Mouse (Mus musculus): ENCODE data around the gene Pgghg.

Pgghg gene

DNA sequence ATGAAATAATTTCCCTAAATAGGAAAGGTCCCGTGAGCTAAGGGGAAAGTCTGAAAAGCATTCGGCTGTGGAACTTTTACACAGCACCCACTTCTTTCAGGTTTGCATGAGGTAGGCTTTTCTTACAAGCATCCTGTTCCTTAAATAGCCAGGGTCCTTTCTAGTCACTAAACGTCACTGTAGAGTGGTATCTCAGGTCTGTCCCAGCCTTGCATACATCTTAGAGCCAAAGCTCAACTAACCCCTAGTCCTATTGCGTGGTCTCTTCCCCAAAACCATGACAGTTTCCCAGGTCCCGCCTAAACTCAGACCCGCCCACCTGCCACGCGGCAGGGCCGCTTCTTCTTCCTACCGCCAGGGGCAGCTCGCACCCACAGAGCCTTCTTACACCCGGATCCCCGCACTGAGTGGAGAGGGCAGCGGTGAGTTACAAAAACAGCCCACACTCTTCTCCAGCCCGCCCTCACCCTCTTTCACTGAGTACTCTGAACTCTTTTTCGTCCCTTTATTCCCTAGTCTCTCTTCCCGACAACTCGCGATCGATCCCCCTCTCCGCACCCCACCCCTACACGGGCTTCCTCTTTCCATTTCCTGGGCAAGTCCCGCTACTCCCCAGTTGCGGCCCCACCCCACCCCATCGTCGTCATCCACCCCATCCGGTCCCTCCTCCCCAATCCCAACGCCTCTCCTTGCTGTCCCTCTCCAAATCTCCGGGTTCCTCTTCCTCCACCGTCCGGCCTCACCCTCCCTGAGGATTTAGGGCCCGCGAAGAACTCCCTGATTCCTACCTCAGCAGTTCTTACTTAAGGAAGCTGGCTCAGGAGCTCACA, at the start of gene Pgghg:
Gene Pgghg (plus strand): TSS at position 170 of the 830 bp plus-strand sequence.
- DNase-seq = peak; percentile 69

DNA sequence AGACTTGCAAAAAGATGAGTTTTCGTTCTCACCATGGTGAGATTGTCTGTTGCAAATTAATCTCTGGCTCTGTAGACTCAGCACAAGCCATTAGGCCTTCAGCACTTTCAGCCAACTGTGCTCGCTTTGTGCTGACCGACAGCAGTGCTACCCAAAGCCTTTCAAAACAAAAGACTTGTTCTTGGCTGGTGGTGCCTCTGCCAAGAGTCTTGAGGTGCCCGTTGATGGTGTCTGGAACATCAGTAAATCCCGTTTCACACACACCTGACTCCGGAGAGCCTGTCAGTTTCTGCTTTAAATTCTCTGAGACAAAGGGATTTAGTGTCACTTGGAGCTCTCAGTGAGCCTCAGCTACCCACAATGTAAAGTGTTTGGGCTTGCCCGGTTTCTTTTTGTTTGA, 47.2 kb upstream of the Pgghg start:
- DNase-seq = no peak

GRCm38 (mm10) chr7:140894611-140895010, 46.6 kb upstream of the Pgghg start:
- DNase-seq = no peak

GRCm38 (mm10) chr7:140897863-140898262, 43.3 kb upstream of the Pgghg start:
- no peak for DNase-seq

DNA sequence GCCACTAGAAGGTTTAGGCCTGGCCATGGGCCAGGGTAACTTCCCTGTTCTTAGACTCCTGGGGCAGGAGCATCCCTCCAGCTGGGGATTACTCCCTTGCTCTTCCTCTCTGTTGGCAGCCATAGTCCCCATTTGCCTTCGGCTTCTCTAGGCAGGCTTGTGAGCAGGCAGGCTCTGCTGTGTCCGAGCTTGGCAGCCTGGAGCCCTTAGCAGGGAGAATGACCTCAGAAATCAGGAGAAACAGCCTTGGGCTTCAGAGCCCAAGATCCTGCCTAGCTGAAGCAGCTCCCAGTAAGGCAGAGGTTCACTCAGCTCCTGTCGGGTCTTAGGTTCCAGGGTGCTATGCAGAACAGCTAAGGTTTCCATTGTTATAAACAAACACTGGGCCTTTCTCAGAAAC, 42.1 kb upstream of the Pgghg start:
- DNase-seq = no peak

DNA sequence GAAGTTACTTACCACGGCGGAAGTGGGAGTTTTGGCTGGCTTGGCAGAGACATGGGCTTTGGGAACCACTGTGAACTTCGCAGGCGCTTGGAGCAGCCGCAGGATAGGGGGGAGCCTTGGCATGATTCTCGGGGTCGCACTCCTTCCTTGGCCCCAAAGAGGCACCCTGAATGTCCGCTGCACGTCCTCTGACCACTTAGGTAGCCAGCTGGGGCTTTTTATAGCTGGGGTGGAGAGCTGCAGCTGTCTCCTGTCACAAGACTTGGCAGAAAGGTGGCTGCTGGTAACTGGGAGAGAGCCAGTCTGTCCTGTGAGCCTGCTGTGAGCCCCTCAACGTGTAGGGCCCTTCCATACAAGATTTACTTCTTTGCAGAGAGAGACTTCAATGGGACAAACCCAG, 41.0 kb upstream of the Pgghg start, which contains the start of gene Cox8b:
Gene Cox8b (minus strand): TSS at position 227 of the 400 bp plus-strand sequence.
- no peak for DNase-seq

DNA sequence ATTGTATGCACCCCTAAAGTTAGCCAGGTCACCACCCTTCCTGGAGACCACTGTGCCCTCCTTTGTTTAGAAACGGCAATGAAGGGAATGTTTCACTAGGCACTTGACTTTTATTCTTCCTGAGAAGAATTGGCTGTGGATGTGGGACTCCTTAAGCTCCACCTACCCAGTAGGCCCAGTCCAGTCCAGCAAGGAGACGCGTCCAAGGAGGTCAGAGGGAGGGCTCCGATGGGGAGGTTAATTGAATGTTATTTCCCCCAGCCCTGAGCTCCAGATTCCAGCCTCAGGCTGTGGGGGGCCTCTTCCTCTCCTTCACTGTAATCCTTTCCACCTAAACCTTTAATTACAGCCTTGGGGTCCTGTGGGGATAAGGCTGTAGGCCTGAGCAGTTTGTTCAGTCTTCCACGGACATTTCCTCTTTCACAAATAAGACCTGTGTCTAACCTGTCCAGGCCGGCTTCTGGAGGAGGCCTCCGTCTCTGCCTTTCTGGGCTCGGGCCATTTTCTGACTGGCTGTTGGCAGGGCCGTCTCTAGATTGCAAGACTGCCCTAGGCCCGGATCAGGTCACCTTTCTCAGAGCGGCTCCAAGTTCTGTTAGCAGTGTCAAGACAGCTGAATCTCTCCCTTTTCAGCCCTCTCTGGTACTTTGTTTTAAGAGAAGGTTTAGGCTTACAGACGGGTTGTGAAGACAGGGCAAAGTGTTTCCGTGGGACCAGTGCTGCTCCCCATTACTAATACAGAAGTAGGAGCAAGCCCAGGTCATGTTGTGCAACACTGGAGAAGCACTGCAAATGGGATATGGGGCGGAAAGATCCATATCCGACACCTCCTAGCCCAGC, 38.9 kb upstream of the Pgghg start:
- no peak for DNase-seq

DNA sequence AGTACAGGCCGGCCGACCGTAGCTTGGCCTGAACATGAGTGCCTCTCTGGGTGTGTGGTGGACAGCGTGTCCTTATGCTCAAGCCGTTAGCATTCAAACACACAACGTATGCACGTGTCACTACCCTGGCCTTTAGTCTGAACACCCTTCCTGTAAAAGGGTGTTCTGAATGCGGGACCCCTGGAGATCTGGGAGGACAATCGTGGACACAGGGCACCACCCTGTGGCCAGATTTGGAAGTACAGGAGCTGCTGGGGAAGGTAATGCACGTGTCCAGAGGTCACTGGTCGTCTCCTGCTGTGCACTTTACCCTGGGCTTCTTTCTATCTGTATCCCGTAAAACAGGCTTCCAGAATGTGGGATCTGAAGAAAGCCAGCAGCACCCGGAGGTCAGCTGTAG, 38.0 kb upstream of the Pgghg start:
- DNase-seq = peak; percentile 87

DNA sequence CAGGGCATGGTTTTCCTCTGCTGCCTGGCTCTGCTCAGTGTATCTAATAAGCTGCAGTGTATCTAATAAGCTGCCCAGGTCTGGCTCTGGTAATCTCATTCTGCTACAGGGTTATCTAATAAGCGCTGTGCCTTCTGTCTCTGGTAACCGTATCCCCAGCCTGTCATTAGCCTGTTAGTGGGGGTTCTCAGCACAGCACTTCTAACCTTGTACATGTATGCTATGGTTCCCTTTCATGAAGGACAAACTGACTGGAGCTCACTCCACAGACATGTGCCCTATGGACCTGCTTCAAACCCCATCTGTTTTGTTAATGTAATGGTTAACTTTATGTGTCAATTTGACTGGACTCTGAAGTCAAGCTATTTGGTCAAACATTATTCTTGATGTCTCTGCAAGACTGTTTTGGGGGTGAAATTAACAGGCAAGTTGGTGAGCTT, 35.5 kb upstream of the Pgghg start:
- no peak for DNase-seq

DNA sequence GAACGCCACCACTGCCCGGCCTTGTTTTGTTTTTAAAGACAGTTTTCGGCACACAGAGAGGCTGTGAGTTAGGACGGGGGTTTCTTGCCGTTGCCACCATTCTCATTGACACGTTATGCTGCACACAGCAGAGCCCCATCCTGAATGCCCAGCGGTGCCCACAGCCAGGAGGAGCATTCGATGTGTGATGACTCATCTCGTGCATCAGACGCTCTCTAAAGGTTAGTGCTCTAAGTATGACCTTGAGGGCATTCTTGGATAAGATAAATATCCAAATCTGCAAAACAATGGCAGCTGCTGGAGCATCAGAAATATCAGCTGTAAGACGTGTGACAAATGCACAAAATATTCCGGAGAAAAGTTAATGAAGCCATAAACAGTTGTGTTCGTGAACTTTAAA, 34.1 kb upstream of the Pgghg start:
- no peak for DNase-seq

GRCm38 (mm10) chr7:140907697-140908096, 33.5 kb upstream of the Pgghg start:
- DNase-seq = no peak

- no peak for DNase-seq
These were observed 33.0 kb upstream of the Pgghg start for GRCm38 (mm10) chr7:140908181-140908580.

DNA sequence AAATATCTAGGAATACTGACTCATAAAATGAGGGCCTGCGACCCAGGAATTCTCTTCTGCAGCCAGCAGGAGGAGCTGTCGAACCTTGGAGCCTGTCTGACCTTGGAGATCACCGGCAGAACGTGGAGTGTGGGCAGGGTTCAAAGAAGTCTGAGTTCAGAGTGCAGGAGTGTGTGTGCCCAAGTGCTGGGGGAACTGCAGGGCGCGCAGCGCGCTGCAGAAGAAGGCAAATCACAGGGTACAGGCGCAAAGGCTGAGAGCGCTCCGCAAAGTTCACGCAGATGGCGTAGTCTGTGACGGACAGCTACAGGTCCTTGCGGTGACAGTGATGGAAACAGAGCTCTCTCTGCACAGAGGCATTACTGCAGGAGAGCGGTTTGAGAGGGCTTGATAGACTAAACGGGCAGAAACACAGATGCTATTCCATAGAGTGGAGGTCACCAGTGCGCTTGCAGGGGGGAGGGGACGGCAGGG, 32.5 kb upstream of the Pgghg start:
- DNase-seq = peak; percentile 71

DNA sequence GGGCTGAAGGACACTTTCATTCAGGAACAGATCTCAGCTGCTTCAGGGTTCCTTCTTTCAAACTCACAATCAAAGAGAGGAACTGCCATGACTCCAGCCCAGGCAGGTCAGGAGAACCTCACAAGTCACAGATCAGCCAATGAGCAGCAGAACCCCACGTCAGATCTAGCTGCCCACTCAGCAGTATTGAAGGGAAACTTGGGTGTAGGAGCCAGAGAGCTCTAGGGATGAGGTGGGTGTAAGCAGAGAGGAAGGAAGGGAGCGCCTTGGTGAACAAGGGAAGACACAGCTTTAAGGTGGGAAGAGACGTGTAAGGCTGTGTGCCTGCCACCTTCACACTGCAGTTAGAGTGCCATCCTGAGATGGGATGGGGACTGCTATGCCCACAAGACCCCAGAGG, 28.9 kb upstream of the Pgghg start:
- DNase-seq = no peak

GRCm38 (mm10) chr7:140912846-140913482, 28.2 kb upstream of the Pgghg start:
- no peak for DNase-seq

DNA sequence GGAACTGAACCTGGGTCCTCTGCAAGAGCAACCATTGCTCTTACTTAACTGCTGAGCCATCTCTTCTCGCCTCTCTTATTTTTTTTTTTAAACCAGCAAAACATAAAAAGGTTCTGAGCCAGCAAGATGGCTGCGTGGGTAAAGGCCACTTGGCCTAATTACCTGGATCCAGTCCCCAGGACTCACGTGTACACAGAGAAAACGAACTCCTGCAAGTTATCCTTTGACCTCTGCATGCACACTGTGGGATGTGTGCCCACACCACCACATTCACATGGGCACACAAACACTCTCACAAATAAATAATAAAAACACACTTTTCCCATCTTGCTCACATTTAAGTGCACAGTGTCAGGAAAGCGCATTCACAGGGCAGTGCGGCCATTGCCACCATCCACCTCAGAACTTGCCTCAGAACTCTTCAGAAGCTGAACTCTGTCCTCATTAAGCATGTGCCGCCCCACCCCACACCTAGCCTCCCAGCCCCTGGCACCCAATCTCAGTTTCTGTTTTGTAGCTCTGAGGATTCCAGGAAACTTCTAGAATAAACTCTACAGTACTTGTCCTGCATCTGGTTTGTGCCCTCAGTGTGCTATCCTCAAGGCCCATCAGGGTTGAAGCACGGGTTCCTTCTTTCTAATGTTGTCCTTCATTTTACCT, 27.0 kb upstream of the Pgghg start:
- DNase-seq = no peak

GRCm38 (mm10) chr7:140919911-140920310, 21.3 kb upstream of the Pgghg start:
- no peak for DNase-seq

DNA sequence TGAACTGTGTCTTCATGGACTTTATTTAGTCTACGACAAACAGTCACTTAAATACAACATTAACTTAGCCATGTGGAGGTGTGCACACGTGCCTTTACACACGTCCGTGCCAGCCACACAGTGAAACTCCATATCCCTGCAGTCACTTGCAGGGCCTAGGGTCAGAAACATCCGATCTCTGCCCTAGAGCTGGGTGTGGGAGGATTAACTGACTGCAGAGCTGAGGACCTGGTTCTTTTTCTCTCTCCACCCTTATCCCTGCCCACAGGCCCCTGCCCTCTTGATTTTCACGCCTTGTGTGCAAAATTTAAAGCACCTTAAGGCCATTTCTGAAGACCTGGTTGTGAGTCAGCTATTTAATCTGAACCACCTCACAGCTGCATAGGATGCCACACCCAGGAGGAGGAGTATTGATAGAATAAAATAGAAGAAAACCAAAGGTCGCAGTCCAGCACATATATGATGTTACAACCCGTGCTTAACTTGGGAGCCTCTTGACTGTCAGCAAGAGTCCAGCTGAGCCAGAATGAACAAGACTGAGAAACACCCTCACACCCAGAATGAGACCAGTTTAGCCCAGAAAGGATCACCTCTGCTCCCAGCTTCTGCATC, 20.7 kb upstream of the Pgghg start, which contains the start of gene Nlrp6:
Gene Nlrp6 (plus strand): TSS at position 485 of the 612 bp plus-strand sequence.
- DNase-seq = no peak

DNA sequence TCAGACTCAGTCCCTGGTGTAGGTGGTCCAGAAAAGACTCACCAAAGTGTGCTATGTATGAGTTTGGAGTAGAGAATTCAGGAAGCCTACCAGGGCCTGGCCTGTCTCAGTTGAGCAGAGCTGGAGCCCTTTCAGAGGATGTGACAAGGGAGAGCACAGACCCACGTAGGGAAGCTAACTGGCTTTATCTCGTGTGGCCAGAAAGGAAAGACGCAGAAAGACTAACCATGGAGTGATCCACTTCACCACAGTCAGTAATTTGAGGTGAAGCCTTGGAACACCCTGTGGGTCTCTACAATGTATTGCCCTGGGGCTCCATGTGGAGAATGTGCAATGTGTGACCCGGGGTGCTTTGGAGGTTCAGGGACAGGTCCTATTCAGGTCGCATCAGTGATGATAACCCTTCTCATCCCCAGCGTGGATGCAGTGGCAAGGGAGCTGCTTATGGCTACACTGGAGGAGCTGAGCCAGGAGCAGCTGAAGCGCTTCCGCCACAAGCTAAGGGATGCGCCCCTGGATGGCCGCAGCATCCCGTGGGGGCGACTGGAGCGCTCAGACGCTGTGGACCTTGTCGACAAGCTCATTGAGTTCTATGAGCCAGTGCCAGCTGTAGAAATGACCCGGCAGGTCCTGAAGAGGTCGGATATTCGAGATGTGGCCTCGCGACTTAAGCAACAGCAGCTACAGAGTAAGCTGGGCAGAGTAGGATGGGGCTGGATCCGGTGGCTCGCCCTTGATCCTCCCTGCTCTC, 19.8 kb upstream of the Pgghg start:
- DNase-seq = no peak

DNA sequence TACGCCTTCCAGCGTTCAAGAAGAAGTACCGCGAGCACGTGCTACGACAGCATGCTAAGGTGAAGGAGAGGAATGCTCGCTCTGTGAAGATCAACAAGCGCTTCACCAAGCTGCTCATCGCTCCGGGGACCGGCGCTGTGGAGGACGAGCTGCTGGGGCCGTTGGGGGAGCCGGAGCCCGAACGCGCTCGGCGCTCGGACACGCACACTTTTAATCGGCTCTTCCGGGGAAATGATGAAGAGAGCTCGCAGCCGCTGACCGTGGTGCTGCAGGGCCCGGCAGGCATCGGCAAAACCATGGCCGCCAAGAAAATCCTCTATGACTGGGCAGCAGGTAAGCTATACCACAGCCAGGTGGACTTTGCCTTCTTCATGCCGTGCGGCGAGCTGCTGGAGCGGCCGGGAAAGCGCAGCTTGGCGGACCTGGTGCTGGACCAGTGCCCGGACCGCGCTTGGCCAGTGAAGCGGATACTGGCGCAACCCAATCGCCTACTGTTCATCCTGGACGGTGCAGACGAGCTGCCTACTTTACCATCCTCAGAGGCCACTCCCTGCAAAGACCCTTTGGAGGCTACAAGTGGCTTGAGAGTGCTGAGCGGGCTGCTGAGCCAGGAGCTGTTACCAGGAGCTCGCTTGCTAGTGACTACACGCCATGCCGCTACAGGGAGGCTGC, 18.7 kb upstream of the Pgghg start:
- DNase-seq = peak; percentile 56

Data from right cerebral cortex, postnatal 4 days (tissue).